Mouse (Mus musculus) neural tube, embryonic 11.5 days (tissue): Measurements from ENCODE around the gene Zfp78. TPM values are rescaled to one million over a fixed set of nuclear protein-coding genes. Genes with fewer than 3 reads are reported as not detected.

ENCODE experiments used
- ATAC-seq: fragments of 200-750 bp; cut with Nextera tagmentation; 2 replicates; pipeline ENCODE4 v1.8.0; 2017; ENCODE audit warnings: moderate number of reproducible peaks, mild to moderate bottlenecking, moderate TSS enrichment, moderate library complexity; ENCODE audit not compliant: insufficient read depth, low FRiP score, low TSS enrichment
- DNase-seq: peaks from one replicate; pipeline ENCODE4 v3.0.0-alpha.2; 2015; ENCODE audit warnings: low spot score
- H3K27ac ChIP-seq: fragments of 300-500 bp; sonication (generic); 2 replicates; pipeline ENCODE4 v1.5.1; 2014; ENCODE audit warnings: low read depth, mild to moderate bottlenecking, low read length
- H3K27me3 ChIP-seq: fragments of 300-500 bp; sonication (generic); 2 replicates; pipeline ENCODE4 v1.6.1; 2014; ENCODE audit warnings: mild to moderate bottlenecking, low read length, mixed read lengths; ENCODE audit not compliant: control insufficient read depth, insufficient read depth
- H3K36me3 ChIP-seq: fragments of 300-500 bp; sonication (generic); 2 replicates; pipeline ENCODE4 v1.6.1; 2014; ENCODE audit warnings: mild to moderate bottlenecking, low read length, moderate library complexity, mixed read lengths; ENCODE audit not compliant: control insufficient read depth, insufficient read depth
- H3K4me1 ChIP-seq: fragments of 300-500 bp; sonication (generic); 2 replicates; pipeline ENCODE4 v1.6.1; 2014; ENCODE audit warnings: low read length, mixed read lengths; ENCODE audit not compliant: control insufficient read depth, insufficient read depth
- H3K4me2 ChIP-seq: fragments of 300-500 bp; sonication (generic); 2 replicates; pipeline ENCODE4 v1.6.1; 2014; ENCODE audit warnings: low read depth, mild to moderate bottlenecking, moderate library complexity
- H3K4me3 ChIP-seq: fragments of 300-500 bp; sonication (generic); 2 replicates; pipeline ENCODE4 v1.5.1; 2014; ENCODE audit warnings: low read depth, low read length
- H3K9ac ChIP-seq: fragments of 300-500 bp; sonication (generic); 2 replicates; pipeline ENCODE4 v1.6.1; 2014; ENCODE audit warnings: mild to moderate bottlenecking, low read length
- H3K9me3 ChIP-seq: fragments of 300-500 bp; sonication (generic); 2 replicates; pipeline ENCODE4 v1.6.1; 2016; ENCODE audit warnings: low read length; ENCODE audit not compliant: control insufficient read depth
- WGBS: fragments of 180-500 bp; shearing (Covaris S2); extraction: QIAGEN DNeasy Blood & Tissue Kit; methylation state at CpG from one replicate; pipeline ENCODE4 v1.1.7; 2014; 5-methylcytosine and 5-hydroxymethylcytosine counted together
- polyA plus RNA-seq: library from polyadenylated mRNA; unstranded; fragments of >200 nt; fragmentation: Nextera tagmentation; extraction: Ambion mirVana; gene quantifications from 2 replicates; pipeline ENCODE4 v1.2.1, GENCODE M21; 2014

Zfp78 gene
- polyA plus RNA-seq = 3.0 and 3.3 TPM in 2 replicates

GRCm38 (mm10) chr7:6363047-6363488 is at the start of gene Zfp78:
TSS of gene Zfp78 (plus strand) at chr7:6363280.
- DNase-seq (no peak), ATAC-seq (peak; percentile 76)
- H3K4me3 ChIP-seq = peak within 1 kb of the TSS; percentile 41
- H3K9ac ChIP-seq = peak within 1 kb of the TSS; percentile 45
- WGBS = 0% methylated on average over 23 of the region's 23 CpGs
- no peaks in the 10 kb centered on the region for H3K9me3 ChIP-seq
- H3K4me2 ChIP-seq = peak within 1 kb of the TSS; percentile 44
- H3K36me3 ChIP-seq = no peaks in the 10 kb centered on the region
- no peaks in the 10 kb centered on the region for H3K27me3 ChIP-seq
- H3K27ac ChIP-seq = peak within 1 kb of the TSS; percentile 71
- no peaks in the 10 kb centered on the region for H3K4me1 ChIP-seq

DNA sequence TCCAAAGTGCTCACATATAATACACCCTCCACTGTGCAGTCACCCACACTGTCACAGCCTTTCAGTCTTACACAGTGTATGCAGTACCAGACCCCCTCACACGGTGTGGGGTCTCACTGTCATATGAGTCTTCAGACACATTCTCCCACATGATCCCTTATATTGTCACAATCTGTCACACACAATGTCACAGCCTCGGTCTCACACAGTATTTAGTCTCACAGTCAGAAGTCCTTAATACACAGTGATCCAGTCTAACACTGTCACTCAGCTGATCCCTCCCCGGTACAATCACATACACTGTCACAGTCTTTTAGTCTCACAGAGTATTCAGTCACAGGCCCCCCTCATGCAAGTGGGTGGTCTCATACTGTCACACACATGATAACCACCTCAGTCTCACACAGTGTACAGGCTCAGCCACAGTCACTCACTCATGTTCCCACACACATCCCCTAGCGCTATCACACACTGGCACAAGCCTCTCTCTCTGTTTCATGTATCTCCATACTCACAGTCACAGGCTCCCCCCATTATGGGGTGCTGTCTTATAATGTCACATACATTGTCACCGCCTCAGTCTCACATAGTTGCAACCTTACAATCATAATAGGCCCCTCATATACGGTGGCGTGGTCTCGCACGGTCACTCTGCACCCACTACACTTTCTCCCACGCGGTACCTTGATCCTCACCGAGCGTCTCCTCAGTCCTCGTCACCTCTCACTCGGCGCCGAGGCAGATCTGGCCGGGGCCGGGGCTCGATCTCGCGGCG is 32.4 kb upstream of the Zfp78 start:
- H3K36me3 ChIP-seq = no peaks in the 10 kb centered on the region
- H3K9me3 ChIP-seq = no peaks in the 10 kb centered on the region
- DNase-seq = no peak
- H3K4me1 ChIP-seq = peaks cover 6% of the 10 kb centered on the region; the same call in 1 of the 2 replicates
- H3K4me3 ChIP-seq = peak overlapping the region; percentile 42
- ATAC-seq = peak; percentile 82
- H3K9ac ChIP-seq = peak overlapping the region; percentile 76
- peak overlapping the region; percentile 53 for H3K4me2 ChIP-seq
- WGBS = 20% methylated on average over 23 of the region's 23 CpGs
- H3K27ac ChIP-seq = peak overlapping the region; percentile 79
- H3K27me3 ChIP-seq = no peaks in the 10 kb centered on the region

GRCm38 (mm10) chr7:6331233-6331956 is 31.7 kb upstream of the Zfp78 start, which contains the start of gene Zfp583:
TSS of gene Zfp583 (minus strand) at chr7:6331285.
- Histone ChIP-seq H3K36me3 (no peaks in the 10 kb centered on the region), H3K4me2 (peak within 1 kb of the TSS; percentile 53), H3K9ac (peak within 1 kb of the TSS; percentile 76), H3K4me3 (peak within 1 kb of the TSS; percentile 42), H3K27ac (peak within 1 kb of the TSS; percentile 79), H3K9me3 (no peaks in the 10 kb centered on the region), H3K27me3 (no peaks in the 10 kb centered on the region), H3K4me1 (peaks cover 6% of the 10 kb centered on the region; the same call in 1 of the 2 replicates)
- DNase-seq = peak; percentile 90
- ATAC-seq = peak; percentile 92
- 4% methylated on average over 31 of the region's 31 CpGs for WGBS

- ATAC-seq = no peak
- no peak overlapping the region for H3K27ac ChIP-seq
- 78% methylated on average over 5 of the region's 5 CpGs for WGBS
- no peak for DNase-seq
- no peaks in the 10 kb centered on the region for H3K36me3 ChIP-seq
- no peaks in the 10 kb centered on the region for H3K27me3 ChIP-seq
- no peak overlapping the region for H3K9ac ChIP-seq
- H3K4me1 ChIP-seq = no peaks in the 10 kb centered on the region
- H3K4me3 ChIP-seq = no peak overlapping the region
- H3K4me2 ChIP-seq = no peak overlapping the region
- H3K9me3 ChIP-seq = no peaks in the 10 kb centered on the region
These were observed 23.2 kb upstream of the Zfp78 start for GRCm38 (mm10) chr7:6339865-6340264.

GRCm38 (mm10) chr7:6343501-6344071 is 19.5 kb upstream of the Zfp78 start, which contains the start of gene Gm3854:
TSS of gene Gm3854 (plus strand) at chr7:6343759.
- under 1% methylated on average over 26 of the region's 26 CpGs for WGBS
- H3K27me3 ChIP-seq = no peaks in the 10 kb centered on the region
- no peaks in the 10 kb centered on the region for H3K4me1 ChIP-seq
- H3K36me3 ChIP-seq = no peaks in the 10 kb centered on the region
- H3K4me2 ChIP-seq = peak within 1 kb of the TSS; percentile 15
- DNase-seq (peak; percentile 88), ATAC-seq (peak; percentile 91)
- H3K4me3 ChIP-seq = peak within 1 kb of the TSS; percentile 35
- H3K27ac ChIP-seq = no peak within 1 kb of the TSS
- H3K9ac ChIP-seq = peak within 1 kb of the TSS; percentile 32
- H3K9me3 ChIP-seq = no peaks in the 10 kb centered on the region

- DNase-seq (no peak), ATAC-seq (peak; percentile 20; the same call in 1 of the 2 replicates)
- H3K4me2 ChIP-seq = peak overlapping the region; percentile 15
- no peaks in the 10 kb centered on the region for H3K36me3 ChIP-seq
- H3K9ac ChIP-seq = no peak overlapping the region
- no peaks in the 10 kb centered on the region for H3K9me3 ChIP-seq
- WGBS = 30% methylated on average over 10 of the region's 10 CpGs
- peak overlapping the region; percentile 35 for H3K4me3 ChIP-seq
- no peaks in the 10 kb centered on the region for H3K4me1 ChIP-seq
- H3K27ac ChIP-seq = no peak overlapping the region
- H3K27me3 ChIP-seq = no peaks in the 10 kb centered on the region
These were observed 19.0 kb upstream of the Zfp78 start for GRCm38 (mm10) chr7:6344124-6344523.

DNA sequence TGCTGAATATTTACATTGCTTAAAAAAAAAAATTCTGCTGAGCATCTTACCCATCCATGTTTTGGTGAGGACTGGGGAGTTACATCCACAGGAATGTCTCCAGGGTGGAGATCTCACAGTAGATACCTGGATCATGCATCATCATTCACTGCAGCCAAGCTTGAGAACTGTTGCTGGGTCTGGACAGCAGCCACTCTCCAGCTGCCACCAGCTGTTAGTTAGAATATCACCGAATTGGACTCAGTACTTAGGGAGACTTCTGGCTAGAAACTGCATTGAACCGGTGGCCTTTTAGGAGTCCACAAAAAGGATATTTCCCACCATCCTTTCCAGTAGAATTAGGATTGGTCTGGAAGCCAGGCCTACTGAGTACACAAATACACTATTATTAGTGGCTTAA is 5.0 kb upstream of the Zfp78 start:
- H3K27ac ChIP-seq = no peak overlapping the region
- DNase-seq (no peak), ATAC-seq (no peak)
- H3K9me3 ChIP-seq = no peaks in the 10 kb centered on the region
- no peak overlapping the region for H3K4me3 ChIP-seq
- no peak overlapping the region for H3K4me2 ChIP-seq
- no peak overlapping the region for H3K9ac ChIP-seq
- peaks cover 3% of the 10 kb centered on the region for H3K36me3 ChIP-seq
- 71% methylated on average over 2 of the region's 2 CpGs for WGBS
- H3K27me3 ChIP-seq = no peaks in the 10 kb centered on the region
- H3K4me1 ChIP-seq = no peaks in the 10 kb centered on the region

DNA sequence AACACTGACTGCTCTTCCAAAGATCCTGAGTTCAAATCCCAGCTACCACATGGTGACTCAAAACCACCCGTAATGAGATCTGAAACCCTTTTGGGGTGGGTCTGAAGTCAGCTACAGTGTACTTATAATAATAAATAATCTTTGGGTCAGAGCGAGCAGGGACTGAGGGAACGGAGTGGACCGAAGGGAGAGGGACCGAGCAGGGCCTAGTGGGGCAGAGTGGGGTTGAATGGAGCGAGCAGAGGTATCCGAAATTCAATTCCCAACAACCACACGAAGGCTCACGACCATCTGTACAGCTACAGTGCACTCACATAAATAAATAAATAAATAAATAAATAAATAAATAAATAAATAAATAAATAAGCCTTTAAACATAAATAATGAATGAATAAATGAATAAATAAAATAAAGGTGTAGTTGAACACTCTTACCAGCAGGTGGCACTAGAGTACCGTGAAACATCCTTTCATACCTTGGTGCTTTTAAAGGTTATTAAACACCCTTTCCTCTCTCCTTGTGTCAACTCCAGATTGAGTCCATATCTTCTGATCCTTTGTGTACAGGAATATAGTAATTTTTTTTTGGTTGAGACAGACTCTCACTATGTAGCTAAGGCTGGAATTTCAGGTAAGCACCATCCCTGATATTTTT is 4.0 kb upstream of the Zfp78 start:
- peak; percentile 68 for DNase-seq
- WGBS = 57% methylated on average over 10 of the region's 10 CpGs

More for the DNA sequence above, 4.0 kb upstream of the Zfp78 start:
- Histone ChIP-seq H3K9ac (no peak overlapping the region), H3K27ac (no peak overlapping the region), H3K9me3 (no peaks in the 10 kb centered on the region), H3K27me3 (no peaks in the 10 kb centered on the region), H3K4me3 (no peak overlapping the region), H3K36me3 (peaks cover under 1% of the 10 kb centered on the region), H3K4me2 (no peak overlapping the region), H3K4me1 (no peaks in the 10 kb centered on the region)
- ATAC-seq = no peak
